Mouse (Mus musculus) ovary, adult 18-20 months (tissue): ENCODE results near the gene Afm.

Experiments
- DNase-seq: peaks from one replicate; pipeline ENCODE4 v3.0.0; 2022; ENCODE audit warnings: low spot score, mixed read lengths

Afm gene

DNA sequence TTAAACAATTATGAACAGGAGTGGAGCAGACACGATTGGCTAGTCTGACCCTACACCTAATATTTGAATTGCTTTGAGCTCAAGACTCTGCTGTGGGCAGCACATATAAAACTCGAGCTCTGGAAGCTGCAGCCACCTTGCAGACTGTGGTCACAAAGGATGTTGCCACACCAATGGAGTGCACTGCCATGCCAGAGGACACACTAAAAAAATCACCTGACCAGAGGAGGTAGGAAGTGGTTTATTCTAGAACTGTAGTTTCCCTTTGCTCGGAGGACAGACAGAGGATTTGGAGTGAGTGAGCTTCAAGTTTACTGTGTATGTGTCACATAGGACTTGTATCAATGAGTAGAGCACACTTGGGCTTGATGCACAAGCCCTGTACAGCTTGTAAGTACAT lies 37.3 kb downstream of the Afm start:
- DNase-seq: no peak

DNA sequence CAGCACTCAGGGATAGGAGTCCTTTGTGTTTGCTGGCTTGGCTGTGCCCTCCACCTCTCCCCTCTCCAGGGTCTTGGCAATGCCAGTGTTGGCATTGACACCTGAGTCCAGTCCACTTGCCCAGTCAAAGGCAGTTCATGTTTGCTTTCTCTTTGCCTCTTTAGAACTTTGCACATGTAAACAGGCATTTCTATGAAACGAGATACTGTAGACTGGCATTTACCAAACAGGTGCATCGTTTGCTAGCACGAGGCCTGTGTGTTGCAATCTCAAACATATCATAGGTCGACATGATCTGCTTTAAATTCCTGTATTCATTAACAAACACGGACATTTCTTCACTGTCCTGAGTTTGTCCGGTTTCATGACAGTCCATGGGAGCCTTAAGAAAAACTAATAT lies 42.0 kb downstream of the Afm start, which contains the start of gene 5830473C10Rik:
Gene 5830473C10Rik (plus strand): TSS at position 365 of the 400 bp plus-strand sequence.
- no peak for DNase-seq

DNA sequence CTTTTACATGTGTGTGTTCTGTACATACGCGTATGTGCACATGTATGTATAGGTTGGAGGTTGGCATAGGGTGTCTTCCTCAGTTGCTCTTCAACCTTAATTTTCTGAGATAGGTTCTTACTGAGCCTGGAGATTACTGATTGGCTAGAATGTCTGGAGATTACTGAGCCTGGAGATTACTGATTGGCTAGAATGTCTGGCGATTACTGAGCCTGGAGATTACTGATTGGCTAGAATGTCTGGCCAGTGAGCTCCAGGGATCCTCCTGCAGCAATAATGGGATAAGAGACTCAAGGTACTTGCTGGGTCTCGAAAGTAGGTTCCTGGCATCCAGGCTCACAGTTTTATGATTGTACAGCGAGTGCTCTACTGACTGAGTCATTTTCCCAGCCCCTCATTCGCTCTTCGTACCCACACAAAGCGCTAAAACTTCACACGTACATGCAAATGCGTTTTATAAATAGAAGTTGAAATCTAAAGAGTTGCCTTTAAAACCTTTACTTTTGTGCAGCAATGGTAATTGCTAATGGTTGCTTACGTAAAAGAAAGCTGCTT lies 43.1 kb downstream of the Afm start:
- DNase-seq: no peak

DNA sequence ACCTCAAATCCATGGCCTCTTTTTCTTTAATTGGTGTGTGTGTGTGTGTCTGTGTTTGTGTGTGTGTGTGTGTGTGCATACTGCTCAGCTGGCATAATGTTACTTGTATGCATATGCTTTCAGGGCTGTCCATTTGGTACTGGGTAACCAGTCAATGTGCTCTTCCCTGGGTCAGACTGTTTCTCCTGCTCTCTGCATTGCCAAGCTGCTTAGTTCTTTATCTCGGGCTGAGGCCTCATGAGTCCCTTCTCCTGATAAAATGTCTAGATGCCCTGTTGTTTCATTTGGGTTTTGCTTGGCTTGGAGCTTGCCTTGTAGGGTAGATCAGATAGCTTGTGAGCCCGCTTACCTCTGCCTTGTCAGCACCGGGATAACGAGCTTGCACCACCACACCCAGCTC lies 44.1 kb downstream of the Afm start:
- DNase-seq: no peak

DNA sequence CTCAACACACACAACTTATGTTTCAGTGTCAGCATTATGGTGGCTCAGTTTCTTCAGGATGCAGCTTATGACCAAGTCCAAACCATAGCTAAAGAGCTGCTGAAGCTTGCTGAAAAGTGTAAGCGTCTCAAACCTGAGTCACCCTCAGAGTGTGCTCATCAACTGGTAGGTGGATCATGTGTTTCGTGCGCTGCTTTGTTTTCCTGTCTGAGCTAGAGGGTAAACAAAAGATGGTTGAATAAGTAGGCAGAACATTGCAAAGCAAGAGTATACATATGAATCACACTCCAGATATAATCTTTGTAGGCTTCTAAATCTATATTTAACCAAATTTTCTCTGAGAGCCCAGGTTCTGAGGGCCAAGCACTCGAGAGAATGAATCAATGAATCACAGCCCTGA lies 45.4 kb downstream of the Afm start:
- no peak for DNase-seq

DNA sequence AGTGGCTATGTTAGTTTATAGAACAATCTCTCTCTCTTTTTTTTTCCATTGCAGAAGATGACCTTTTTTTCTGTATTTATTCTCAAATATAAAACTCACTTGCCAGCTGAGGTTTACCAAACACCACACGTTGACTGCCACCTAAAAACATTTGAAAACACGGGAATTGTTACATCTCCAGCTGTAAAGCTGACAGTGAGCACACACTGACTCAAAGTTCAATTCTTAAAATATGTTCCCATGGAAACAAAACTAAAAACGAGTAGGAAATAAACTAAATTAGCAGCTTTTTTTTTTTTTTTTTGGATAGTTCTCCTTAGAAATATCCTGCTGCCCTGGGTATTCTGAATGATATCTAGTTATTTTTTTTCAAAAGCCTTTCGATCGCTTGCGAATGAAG lies 46.5 kb downstream of the Afm start:
- DNase-seq: no peak

DNA sequence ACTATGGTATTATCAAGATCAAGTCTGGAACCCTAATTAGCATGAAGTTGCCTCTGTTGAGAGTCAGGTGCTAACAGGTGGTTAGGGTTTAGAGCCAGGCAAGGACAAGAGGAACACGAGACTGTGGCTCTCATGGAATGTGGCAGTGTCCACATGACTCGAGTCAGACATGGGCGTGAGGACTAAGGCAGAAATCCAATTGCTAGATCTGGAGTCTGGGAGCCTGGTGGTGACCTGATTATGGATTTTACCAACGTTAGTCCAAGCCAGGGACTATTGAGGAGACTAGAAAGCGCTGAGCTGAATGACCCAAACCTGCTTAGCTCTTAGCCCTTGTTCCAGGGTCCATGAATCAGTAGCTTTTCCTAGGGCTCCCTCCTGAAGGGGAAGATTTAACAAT lies 49.1 kb downstream of the Afm start:
- no peak for DNase-seq

DNA sequence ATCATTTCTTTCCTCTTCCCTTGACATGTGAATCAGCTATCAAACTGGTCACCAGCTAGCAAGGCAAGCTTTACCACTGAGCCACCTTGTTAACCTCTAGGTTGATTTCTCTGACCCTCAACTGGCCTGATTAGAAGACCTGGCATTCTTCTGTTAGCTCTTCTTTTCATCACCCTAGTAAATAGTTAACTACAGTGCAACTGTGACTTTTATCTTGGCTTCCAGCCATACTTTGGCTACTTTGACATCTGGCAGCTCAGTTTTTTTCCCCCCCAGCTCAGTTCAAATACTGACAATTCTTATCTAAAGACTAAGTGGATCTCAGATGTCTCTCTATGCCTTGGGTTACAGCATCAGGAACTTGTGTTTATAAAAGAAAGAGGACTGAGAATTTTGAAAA lies 49.6 kb downstream of the Afm start:
- no peak for DNase-seq

DNA sequence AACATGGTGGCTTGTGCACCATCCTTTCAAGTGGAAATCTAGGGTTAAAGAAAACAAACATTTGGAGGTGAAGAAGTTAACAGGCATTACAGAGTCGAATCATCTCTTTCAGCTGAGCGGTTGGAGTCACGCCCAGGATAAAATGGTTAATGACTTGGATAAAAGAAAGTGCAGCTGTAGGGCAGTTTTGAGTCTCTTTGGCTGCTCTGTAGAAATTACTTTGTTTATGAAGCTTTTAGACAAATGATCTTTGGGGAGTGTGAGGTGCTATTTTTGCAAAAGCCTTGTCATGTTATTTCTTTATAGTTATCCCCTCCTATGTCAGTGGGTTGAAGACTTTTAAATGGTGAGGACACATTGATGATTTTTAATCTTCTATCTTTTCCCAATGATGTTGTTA lies 52.5 kb downstream of the Afm start:
- no peak for DNase-seq

DNA sequence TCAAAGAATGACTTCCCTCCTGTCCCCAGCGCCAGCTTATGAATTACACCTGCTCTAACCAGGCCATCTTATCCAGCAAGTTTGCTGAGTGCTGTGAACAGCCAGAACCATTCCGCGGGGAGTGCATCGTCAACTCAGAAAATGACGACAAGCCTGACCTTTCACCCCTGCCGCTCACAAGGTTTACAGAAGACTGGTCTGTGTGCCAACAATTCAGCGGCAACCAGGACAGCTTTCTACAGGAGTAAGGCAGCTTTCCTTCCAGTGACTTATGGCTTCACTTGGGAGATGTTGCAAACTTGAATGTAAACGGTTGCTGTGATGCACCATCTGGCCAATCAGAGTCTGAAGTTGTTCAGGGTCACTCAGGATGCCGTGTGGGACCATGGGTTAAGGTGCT lies 59.0 kb downstream of the Afm start:
- no peak for DNase-seq

DNA sequence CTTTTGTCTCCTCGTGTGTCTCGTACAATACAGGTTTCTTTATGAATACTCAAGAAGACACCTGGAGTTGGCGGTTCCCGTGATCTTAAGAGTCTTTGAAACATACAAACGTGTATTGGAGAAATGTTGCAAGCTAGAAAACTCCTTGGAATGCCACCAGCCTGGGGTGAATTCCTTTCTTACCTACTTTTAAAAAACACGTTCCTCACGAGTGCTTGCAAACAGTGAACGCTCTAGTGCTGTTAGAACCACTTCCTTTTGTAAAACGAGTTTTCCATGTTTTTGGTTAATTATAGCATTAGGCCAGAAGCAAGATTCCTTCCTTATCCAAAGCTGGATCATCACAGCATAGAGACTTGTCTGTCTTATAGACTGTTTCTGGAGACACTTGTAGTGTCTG lies 60.8 kb downstream of the Afm start:
- no peak for DNase-seq

DNA sequence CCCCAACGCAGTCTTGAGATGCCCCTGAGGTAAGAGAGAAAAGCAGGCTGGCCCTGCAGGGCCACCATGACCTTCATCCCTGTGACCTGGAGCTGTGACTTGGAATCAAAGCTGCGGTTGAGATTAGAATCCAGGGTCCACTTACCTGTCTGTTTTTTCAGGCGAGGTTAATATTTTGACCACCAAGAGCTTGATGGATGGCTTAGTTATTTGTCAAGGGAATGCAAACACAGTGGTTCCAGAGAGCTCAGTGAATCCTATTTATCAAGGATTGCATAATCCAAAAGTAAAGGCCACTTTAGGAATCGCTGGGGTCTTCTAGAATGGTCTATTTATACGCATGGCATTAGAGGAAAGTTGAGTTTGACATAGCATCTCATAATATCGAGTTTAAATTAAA lies 63.4 kb downstream of the Afm start:
- no peak for DNase-seq

DNA sequence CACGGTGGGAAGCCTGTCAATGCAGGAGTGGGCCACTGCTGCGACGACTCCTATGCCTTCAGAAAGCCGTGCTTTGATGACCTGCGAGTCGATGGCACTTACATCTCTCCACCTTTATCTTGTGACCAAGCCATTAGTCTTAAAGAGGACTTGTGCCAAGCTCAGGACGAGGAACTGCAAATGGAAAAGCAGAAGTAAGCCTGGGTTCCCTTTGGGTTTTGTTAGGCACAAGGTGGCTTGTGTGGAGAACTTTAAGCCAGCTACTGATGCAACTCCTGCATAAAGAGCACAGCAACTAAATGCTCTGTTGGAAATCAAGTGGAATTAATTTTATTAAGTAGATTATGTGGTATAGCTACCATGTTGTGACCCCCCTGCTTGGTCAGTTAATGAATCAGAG lies 66.1 kb downstream of the Afm start:
- DNase-seq: no peak

DNA sequence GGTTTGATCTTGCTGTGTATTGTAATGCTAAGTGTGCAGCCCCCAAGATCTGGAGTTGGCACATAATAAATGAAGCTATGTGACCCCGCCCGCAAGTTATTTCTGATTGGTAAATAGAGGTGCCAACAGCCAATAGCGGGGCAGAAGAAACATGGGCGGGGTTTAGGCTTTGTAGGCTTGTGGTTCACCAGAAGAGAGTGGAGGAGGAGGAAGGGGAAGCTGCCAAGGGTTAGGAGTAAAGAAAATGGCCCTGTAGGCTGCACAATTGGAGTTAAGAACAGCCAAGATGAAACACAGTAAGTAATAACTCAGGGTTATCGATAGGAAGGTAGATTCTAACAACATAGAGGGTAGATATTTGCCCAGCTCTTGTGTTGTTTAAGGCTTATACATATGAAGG lies 67.8 kb downstream of the Afm start:
- DNase-seq: no peak

DNA sequence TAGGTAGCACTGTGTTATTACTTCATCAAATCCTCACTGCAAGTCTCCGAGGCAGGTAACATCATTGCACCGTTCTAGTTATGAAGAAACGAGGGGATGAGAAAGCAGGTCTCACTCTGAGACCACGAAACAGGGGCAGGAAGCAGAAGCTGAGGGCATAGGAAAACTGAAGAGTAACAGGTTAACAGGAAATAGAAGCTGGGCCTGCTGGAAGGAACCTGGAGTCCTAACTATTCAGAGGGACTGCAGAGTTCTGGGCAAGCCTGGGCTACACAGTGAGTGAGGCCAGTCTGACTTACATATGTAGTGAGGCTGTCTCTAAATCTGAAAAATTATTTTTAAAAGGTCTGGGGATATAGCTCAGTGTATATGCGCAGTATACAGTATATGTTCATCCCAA lies 69.4 kb downstream of the Afm start:
- DNase-seq: no peak

DNA sequence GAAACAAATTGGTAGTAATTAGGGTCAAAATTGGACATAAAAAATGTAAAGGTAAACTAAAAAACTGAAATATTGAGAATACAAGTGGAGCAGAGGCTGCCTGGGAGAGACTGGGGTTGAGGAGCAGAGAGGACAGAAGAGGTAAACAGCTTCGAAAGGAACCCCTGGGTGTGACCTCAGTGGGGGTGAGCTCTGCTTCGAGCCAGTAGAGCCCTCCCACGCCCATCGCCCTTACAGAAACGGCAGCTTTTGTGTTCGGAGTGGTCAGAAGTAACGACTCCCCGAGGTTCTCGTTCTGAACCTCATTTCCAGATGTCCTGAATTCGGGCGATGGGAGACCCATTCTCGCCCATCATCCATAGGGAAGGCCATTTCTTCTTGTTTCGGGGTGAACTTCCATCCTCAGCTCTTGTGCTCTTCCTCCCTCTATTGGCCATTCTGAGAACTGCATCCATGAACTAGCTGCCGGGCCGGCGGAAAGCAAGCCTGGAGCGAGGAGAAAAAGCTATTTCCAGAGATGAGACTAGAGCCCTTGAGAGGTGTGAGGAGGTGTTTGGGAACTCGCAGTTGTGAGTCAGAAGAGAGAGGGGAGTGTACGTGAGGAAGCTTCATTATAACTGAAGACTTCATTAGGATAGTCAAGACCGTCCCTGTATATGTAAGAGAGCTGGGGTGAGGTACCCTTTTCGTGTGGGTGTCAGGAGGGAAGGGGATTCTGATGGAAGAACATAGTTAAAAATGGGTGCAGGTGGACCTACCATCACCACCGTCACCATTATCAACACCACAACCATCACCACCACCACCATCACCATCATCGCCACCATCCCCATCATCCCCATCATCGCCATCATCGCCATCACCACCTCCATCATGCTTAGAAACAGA lies 70.2 kb downstream of the Afm start:
- DNase-seq: peak; percentile 26

DNA sequence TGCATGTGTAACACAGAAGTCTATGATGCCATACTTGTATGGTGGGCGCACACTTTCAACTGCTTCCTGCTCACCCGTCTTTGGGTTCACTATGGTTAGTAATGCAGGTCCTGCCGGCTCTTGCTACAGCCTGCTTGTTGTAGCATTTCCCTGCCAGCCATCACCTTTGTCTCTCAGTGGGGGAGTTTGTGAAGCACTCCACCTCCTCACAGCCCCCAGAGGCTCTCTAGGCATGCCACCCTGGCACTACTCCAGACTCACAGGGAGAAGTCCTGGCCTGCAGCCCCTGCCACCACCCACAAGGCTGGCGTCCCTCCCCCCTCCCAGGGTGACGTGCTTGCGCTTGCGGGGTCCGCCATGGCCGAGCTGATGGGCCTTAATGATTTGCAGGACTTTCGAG lies 71.9 kb downstream of the Afm start:
- DNase-seq: no peak

DNA sequence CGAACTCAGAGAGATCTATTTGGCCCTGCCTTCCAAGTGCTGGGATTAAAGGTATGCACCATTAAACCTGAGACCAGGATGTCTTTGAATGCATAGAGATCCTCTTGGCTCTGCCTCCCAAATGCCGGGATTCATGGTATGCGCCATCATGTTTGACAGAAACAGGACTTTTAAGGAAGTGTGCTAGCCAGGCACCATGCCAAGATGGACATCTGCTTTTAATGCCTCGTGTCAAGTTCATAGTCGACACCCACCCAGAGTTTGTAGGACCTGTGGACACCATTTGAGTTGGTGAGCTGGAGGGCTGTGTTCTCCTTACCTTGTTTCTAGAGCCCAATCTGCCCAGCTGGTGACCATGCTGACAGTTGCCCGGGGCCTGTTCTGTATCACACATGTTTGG lies 73.2 kb downstream of the Afm start:
- no peak for DNase-seq

DNA sequence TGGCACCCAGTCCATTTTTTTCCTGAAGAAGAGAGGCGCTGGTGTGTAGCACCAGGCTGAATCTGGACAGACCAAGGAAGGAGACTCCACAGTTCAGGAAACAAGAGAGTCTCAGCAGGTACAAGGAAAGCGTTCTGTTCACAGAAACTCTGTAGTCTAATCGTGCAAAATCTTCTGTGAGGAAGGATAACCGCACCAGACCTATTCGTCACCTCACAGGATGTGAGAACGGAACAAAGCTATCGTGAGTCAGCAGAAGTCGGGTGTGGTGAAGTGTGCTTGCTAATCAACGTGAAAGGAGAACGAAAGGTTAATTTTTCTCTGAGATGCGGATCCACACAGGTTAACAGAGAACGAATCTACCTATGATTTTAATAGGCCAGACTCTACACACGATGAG lies 76.2 kb downstream of the Afm start:
- DNase-seq: no peak

DNA sequence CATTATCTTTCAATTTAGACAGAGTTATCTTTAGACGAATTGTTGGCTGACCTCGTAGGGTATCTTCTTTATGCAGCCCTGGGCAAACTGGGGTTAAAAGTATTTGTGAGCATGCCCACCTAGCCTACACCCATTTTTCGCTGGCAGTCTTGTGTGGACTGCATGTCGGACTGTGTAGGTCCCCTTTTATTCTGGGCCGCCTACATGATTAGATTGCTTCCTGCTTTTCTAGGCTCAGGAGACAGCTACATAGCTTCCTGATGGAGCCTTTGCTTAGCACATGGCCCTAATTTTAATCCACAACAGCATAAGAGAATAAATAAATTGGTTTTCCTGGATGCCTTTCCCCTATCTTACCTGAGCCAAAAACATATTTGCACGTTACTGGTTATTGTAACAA lies 77.4 kb downstream of the Afm start:
- DNase-seq: no peak

DNA sequence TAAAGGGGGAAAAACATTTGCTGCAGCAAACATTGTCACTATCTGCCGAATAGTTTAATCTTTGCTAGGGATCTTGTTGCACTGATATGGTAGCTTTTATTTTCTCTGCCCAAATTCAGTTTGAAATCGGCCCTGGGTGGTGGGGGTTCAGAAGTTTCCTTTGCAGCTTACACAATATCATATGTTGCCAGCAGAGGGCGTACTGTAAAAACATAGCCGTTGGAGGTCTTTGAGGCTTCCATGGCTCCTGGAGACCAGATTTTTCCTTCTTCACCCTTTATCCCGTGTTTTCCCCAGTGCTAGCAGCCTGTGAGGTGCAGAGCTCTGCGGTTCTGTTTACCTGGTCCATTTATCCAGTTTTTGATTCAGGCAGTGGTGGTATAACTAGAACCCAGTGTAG lies 82.7 kb downstream of the Afm start:
- DNase-seq: no peak
